Mouse (Mus musculus): ENCODE data around the gene Ppm1d. TPM values are rescaled to one million over a fixed set of nuclear protein-coding genes. Genes with fewer than 3 reads are reported as not detected.
A peak's percentile ranks its signal among the peaks of the same experiment; 100 is the strongest.

The Ppm1d gene
- polyA plus RNA-seq, 1 experiment from 2014 or later = 28.1 TPM

DNA sequence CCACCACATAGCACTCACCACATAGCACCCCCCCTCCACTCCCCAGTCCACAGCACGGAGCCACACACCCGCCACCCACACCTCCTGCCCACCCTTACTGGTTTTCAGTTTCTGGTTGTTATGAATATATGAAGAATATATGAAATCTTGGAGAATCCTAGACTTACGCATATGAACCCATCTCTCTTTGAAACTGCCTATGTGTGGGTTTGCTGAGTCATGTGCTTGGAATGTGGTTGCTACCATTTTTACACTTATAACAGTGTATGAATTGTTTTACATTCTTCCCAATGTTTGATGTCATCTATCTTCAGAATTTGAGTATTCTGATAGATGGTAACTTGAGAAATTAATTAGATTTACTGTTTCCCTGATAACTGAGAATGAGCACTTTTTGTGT lies 68.0 kb downstream of the Ppm1d start:
- Histone ChIP-seq H3K27me3 (ENCODE audit: control insufficient read depth, insufficient read depth, low read length) (no peaks in the 10 kb centered on the region), H3K9me3 (ENCODE audit: control insufficient read depth, low read length) (no peaks in the 10 kb centered on the region), H3K4me2 (ENCODE audit: low read depth, severe bottlenecking) (no peak overlapping the region), H3K4me1 (ENCODE audit: control insufficient read depth, insufficient read depth, low read length) (no peaks in the 10 kb centered on the region), H3K36me3 (ENCODE audit: control insufficient read depth, insufficient read depth, low read length) (no peaks in the 10 kb centered on the region), H3K9ac (ENCODE audit: low read length) (no peak overlapping the region), H3K27ac (replicated peaks; ENCODE audit: low read depth, low read length) (no peak overlapping the region), H3K4me3 (ENCODE audit: low read depth, low read length) (no peak overlapping the region)
- 96% methylated on average over 3 of the region's 3 CpGs for WGBS
- DNase-seq (ENCODE audit: low spot score) (no peak), ATAC-seq (ENCODE audit: insufficient number of reproducible peaks, low FRiP score, low TSS enrichment, low read depth) (no peak)

DNA sequence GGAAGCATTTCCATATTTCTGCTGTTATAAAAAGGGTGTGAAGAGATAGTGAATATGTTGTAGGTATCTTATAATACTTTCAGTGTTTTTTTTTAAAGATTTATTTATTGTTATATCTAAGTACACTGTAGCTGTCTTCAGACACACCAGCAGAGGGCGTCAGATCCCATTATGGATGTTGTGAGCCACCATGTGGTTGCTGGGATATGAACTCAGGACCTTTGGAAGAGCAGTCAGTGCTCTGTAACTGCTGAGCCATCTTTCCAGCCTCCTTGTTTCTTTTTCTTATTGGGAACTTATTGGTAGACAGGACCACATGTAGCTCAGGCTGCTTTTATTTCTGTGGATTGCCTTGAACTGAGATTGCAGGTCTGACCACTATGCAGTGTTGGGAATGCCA lies 69.0 kb downstream of the Ppm1d start:
- H3K4me3 ChIP-seq (ENCODE audit: low read depth, low read length) = no peak overlapping the region
- WGBS = 10% methylated on average over 1 of the region's 1 CpGs
- H3K36me3 ChIP-seq (ENCODE audit: control insufficient read depth, insufficient read depth, low read length) = no peaks in the 10 kb centered on the region
- no peak for ATAC-seq (ENCODE audit: insufficient number of reproducible peaks, low FRiP score, low TSS enrichment, low read depth)
- H3K27ac ChIP-seq (replicated peaks; ENCODE audit: low read depth, low read length) = no peak overlapping the region
- no peaks in the 10 kb centered on the region for H3K9me3 ChIP-seq (ENCODE audit: control insufficient read depth, low read length)
- no peak for DNase-seq (ENCODE audit: low spot score)
- H3K9ac ChIP-seq (ENCODE audit: low read length) = no peak overlapping the region
- no peaks in the 10 kb centered on the region for H3K4me1 ChIP-seq (ENCODE audit: control insufficient read depth, insufficient read depth, low read length)
- no peaks in the 10 kb centered on the region for H3K27me3 ChIP-seq (ENCODE audit: control insufficient read depth, insufficient read depth, low read length)
- H3K4me2 ChIP-seq (ENCODE audit: low read depth, severe bottlenecking) = no peak overlapping the region

- Histone ChIP-seq H3K9me3 (ENCODE audit: control insufficient read depth, low read length) (no peaks in the 10 kb centered on the region), H3K27ac (replicated peaks; ENCODE audit: low read depth, low read length) (no peak overlapping the region), H3K9ac (ENCODE audit: low read length) (no peak overlapping the region), H3K4me2 (ENCODE audit: low read depth, severe bottlenecking) (no peak overlapping the region), H3K4me1 (ENCODE audit: control insufficient read depth, insufficient read depth, low read length) (no peaks in the 10 kb centered on the region), H3K4me3 (ENCODE audit: low read depth, low read length) (no peak overlapping the region), H3K27me3 (ENCODE audit: control insufficient read depth, insufficient read depth, low read length) (no peaks in the 10 kb centered on the region), H3K36me3 (ENCODE audit: control insufficient read depth, insufficient read depth, low read length) (no peaks in the 10 kb centered on the region)
- ATAC-seq (ENCODE audit: insufficient number of reproducible peaks, low FRiP score, low TSS enrichment, low read depth) (peak; percentile 31; the same call in 1 of the 2 replicates), DNase-seq (ENCODE audit: low spot score) (peak; percentile 87)
- 14% methylated on average over 4 of the region's 4 CpGs for WGBS
Observed at GRCm38 (mm10) chr11:85382055-85382454, 71.0 kb downstream of the Ppm1d start.

GRCm38 (mm10) chr11:85383975-85384821 lies 73.2 kb downstream of the Ppm1d start:
- H3K4me1 ChIP-seq (ENCODE audit: control insufficient read depth, insufficient read depth, low read length) = no peaks in the 10 kb centered on the region
- no peak for DNase-seq (ENCODE audit: low spot score)
- no peak overlapping the region for H3K27ac ChIP-seq (replicated peaks; ENCODE audit: low read depth, low read length)
- no peaks in the 10 kb centered on the region for H3K9me3 ChIP-seq (ENCODE audit: control insufficient read depth, low read length)
- H3K4me3 ChIP-seq (ENCODE audit: low read depth, low read length) = no peak overlapping the region
- 67% methylated on average over 7 of the region's 7 CpGs for WGBS
- H3K9ac ChIP-seq (ENCODE audit: low read length) = no peak overlapping the region
- H3K4me2 ChIP-seq (ENCODE audit: low read depth, severe bottlenecking) = no peak overlapping the region
- H3K27me3 ChIP-seq (ENCODE audit: control insufficient read depth, insufficient read depth, low read length) = no peaks in the 10 kb centered on the region
- no peaks in the 10 kb centered on the region for H3K36me3 ChIP-seq (ENCODE audit: control insufficient read depth, insufficient read depth, low read length)
- ATAC-seq (ENCODE audit: insufficient number of reproducible peaks, low FRiP score, low TSS enrichment, low read depth) = no peak

- no peak overlapping the region for H3K4me3 ChIP-seq (ENCODE audit: low read depth, low read length)
- H3K27ac ChIP-seq (replicated peaks; ENCODE audit: low read depth, low read length) = no peak overlapping the region
- DNase-seq (ENCODE audit: low spot score) (no peak), ATAC-seq (ENCODE audit: insufficient number of reproducible peaks, low FRiP score, low TSS enrichment, low read depth) (no peak)
- no peaks in the 10 kb centered on the region for H3K4me1 ChIP-seq (ENCODE audit: control insufficient read depth, insufficient read depth, low read length)
- WGBS = 74% methylated on average over 12 of the region's 12 CpGs
- no peaks in the 10 kb centered on the region for H3K9me3 ChIP-seq (ENCODE audit: control insufficient read depth, low read length)
- H3K27me3 ChIP-seq (ENCODE audit: control insufficient read depth, insufficient read depth, low read length) = no peaks in the 10 kb centered on the region
- no peaks in the 10 kb centered on the region for H3K36me3 ChIP-seq (ENCODE audit: control insufficient read depth, insufficient read depth, low read length)
- H3K4me2 ChIP-seq (ENCODE audit: low read depth, severe bottlenecking) = no peak overlapping the region
- no peak overlapping the region for H3K9ac ChIP-seq (ENCODE audit: low read length)
Observed at GRCm38 (mm10) chr11:85392179-85392863, 81.3 kb downstream of the Ppm1d start.

GRCm38 (mm10) chr11:85392864-85393220 lies 81.8 kb downstream of the Ppm1d start:
- Histone ChIP-seq H3K4me3 (ENCODE audit: low read depth, low read length) (no peak overlapping the region), H3K27ac (replicated peaks; ENCODE audit: low read depth, low read length) (no peak overlapping the region), H3K4me2 (ENCODE audit: low read depth, severe bottlenecking) (no peak overlapping the region), H3K9ac (ENCODE audit: low read length) (no peak overlapping the region), H3K9me3 (ENCODE audit: control insufficient read depth, low read length) (no peaks in the 10 kb centered on the region), H3K36me3 (ENCODE audit: control insufficient read depth, insufficient read depth, low read length) (no peaks in the 10 kb centered on the region), H3K4me1 (ENCODE audit: control insufficient read depth, insufficient read depth, low read length) (no peaks in the 10 kb centered on the region), H3K27me3 (ENCODE audit: control insufficient read depth, insufficient read depth, low read length) (no peaks in the 10 kb centered on the region)
- ATAC-seq (ENCODE audit: insufficient number of reproducible peaks, low FRiP score, low TSS enrichment, low read depth) (no peak), DNase-seq (ENCODE audit: low spot score) (no peak)
- WGBS = 74% methylated on average over 9 of the region's 9 CpGs

DNA sequence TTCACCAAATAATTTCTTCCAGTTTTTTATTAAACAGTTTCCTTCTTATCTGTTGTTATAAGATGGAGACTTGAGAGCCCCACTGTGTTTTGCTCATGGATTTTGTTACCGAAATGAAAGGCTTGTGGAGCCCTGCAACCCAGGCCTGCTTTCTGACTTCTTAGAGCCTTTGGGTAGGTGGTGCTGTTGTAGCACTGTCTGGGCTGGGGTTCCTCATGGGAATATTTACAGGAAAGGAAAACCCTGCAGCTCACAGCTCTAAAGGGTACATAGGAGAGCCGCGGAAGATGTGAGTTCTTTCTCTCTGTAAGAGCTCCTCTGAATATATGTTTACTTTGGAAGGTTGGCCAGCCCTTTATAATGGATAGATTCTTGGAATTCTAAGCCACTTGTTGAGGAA lies 82.9 kb downstream of the Ppm1d start:
- Histone ChIP-seq H3K27ac (replicated peaks; ENCODE audit: low read depth, low read length) (no peak overlapping the region), H3K9ac (ENCODE audit: low read length) (no peak overlapping the region), H3K9me3 (ENCODE audit: control insufficient read depth, low read length) (no peaks in the 10 kb centered on the region), H3K4me2 (ENCODE audit: low read depth, severe bottlenecking) (no peak overlapping the region), H3K27me3 (ENCODE audit: control insufficient read depth, insufficient read depth, low read length) (no peaks in the 10 kb centered on the region), H3K36me3 (ENCODE audit: control insufficient read depth, insufficient read depth, low read length) (no peaks in the 10 kb centered on the region), H3K4me3 (ENCODE audit: low read depth, low read length) (no peak overlapping the region), H3K4me1 (ENCODE audit: control insufficient read depth, insufficient read depth, low read length) (no peaks in the 10 kb centered on the region)
- 77% methylated on average over 3 of the region's 3 CpGs for WGBS
- DNase-seq (ENCODE audit: low spot score) (no peak), ATAC-seq (ENCODE audit: insufficient number of reproducible peaks, low FRiP score, low TSS enrichment, low read depth) (no peak)

DNA sequence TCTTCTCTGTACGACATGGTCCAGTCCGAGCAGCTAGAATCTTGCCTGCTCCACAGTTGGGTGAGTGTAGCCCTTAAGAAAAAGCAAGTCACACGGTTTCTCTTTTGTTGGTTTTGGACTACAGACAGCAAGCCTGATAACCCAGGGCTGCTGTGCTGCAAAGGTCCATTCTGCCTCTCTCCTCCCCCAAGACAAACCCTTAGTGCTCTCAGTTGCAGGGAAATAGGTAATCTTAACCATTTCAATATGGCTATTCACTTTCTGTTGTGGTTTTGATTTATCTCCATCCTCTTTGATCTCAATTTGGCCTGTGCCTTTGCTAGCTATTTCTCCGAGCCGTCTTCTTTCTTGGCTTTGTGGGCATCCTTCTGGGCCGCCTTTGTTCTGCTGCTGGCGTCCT lies 84.3 kb downstream of the Ppm1d start:
- Histone ChIP-seq H3K27me3 (ENCODE audit: control insufficient read depth, insufficient read depth, low read length) (no peaks in the 10 kb centered on the region), H3K9me3 (ENCODE audit: control insufficient read depth, low read length) (no peaks in the 10 kb centered on the region), H3K4me2 (ENCODE audit: low read depth, severe bottlenecking) (no peak overlapping the region), H3K27ac (replicated peaks; ENCODE audit: low read depth, low read length) (no peak overlapping the region), H3K9ac (ENCODE audit: low read length) (no peak overlapping the region), H3K36me3 (ENCODE audit: control insufficient read depth, insufficient read depth, low read length) (no peaks in the 10 kb centered on the region), H3K4me1 (ENCODE audit: control insufficient read depth, insufficient read depth, low read length) (no peaks in the 10 kb centered on the region), H3K4me3 (ENCODE audit: low read depth, low read length) (no peak overlapping the region)
- DNase-seq (ENCODE audit: low spot score) (no peak), ATAC-seq (ENCODE audit: insufficient number of reproducible peaks, low FRiP score, low TSS enrichment, low read depth) (no peak)
- WGBS = 37% methylated on average over 7 of the region's 7 CpGs
